Mouse (Mus musculus) spleen, postnatal 36 days (tissue): ENCODE data around the gene Gm49396.

ENCODE experiments used
- DNase-seq, 2 experiments: peaks; one replicate each; pipeline ENCODE4 v3.0.0; 2022; ENCODE audit warnings: low spot score in 2 of 2, mixed read lengths in 1 of 2

Gm49396 gene

GRCm38 (mm10) chr7:30563117-30563905 lies at the start of gene Gm49396, which contains the start of the genes U2af1l4 and Psenen:
TSS of gene Gm49396 (plus strand) at chr7:30563344.
TSS of gene U2af1l4 (plus strand) at chr7:30563301.
TSS of gene Psenen (minus strand) at chr7:30563627.
- peak; percentile 96 to 98 for DNase-seq

GRCm38 (mm10) chr7:30515003-30515760 lies 48.0 kb upstream of the Gm49396 start:
- DNase-seq, result no peak

GRCm38 (mm10) chr7:30518325-30518724 lies 44.8 kb upstream of the Gm49396 start:
- no peak for DNase-seq

GRCm38 (mm10) chr7:30520396-30520795 lies 42.7 kb upstream of the Gm49396 start:
- no peak for DNase-seq

- no peak for DNase-seq
Measured at GRCm38 (mm10) chr7:30520856-30521255, 42.3 kb upstream of the Gm49396 start.

- no peak for DNase-seq
Measured at GRCm38 (mm10) chr7:30522871-30523270, 40.3 kb upstream of the Gm49396 start.

- no peak for DNase-seq
Measured at GRCm38 (mm10) chr7:30524487-30524886, 38.7 kb upstream of the Gm49396 start.

GRCm38 (mm10) chr7:30525954-30526353 lies 37.2 kb upstream of the Gm49396 start:
- DNase-seq, result no peak

- DNase-seq, result no peak
Measured at GRCm38 (mm10) chr7:30526399-30526798, 36.7 kb upstream of the Gm49396 start.

GRCm38 (mm10) chr7:30526981-30527380 lies 36.2 kb upstream of the Gm49396 start:
- no peak for DNase-seq

GRCm38 (mm10) chr7:30531291-30531815 lies 31.8 kb upstream of the Gm49396 start:
- DNase-seq, result no peak

- no peak for DNase-seq
Measured at GRCm38 (mm10) chr7:30532931-30533330, 30.2 kb upstream of the Gm49396 start.

- no peak for DNase-seq
Measured at GRCm38 (mm10) chr7:30533941-30534632, 29.1 kb upstream of the Gm49396 start.

- peak; percentile 95 to 98 for DNase-seq
Measured at GRCm38 (mm10) chr7:30534633-30535577, 28.2 kb upstream of the Gm49396 start, which contains the start of gene Arhgap33. TSS of gene Arhgap33 (minus strand) at chr7:30535060.

- DNase-seq, result no peak
Measured at GRCm38 (mm10) chr7:30540572-30540971, 22.6 kb upstream of the Gm49396 start.

GRCm38 (mm10) chr7:30544327-30544726 lies 18.8 kb upstream of the Gm49396 start:
- DNase-seq, result no peak

- no peak for DNase-seq
Measured at GRCm38 (mm10) chr7:30549880-30550279, 13.3 kb upstream of the Gm49396 start.

GRCm38 (mm10) chr7:30550603-30551002 lies 12.5 kb upstream of the Gm49396 start:
- DNase-seq, result no peak

- peak; percentile 65 to 71 for DNase-seq
Measured at GRCm38 (mm10) chr7:30551445-30552101, 11.6 kb upstream of the Gm49396 start.
